Mouse (Mus musculus) neutrophil, adult 83 days (primary cell): Measurements from ENCODE around the gene Ttn. TPM values are rescaled to one million over a fixed set of nuclear protein-coding genes. Genes with fewer than 3 reads are reported as not detected.

Source experiments
- total RNA-seq, 2 experiments: library from RNA; stranded (reverse); gene quantifications; one replicate each; pipeline ENCODE4 v1.2.4; 2023

Ttn gene
- total RNA-seq = under 1 TPM; 0.07 to 0.64 TPM

DNA sequence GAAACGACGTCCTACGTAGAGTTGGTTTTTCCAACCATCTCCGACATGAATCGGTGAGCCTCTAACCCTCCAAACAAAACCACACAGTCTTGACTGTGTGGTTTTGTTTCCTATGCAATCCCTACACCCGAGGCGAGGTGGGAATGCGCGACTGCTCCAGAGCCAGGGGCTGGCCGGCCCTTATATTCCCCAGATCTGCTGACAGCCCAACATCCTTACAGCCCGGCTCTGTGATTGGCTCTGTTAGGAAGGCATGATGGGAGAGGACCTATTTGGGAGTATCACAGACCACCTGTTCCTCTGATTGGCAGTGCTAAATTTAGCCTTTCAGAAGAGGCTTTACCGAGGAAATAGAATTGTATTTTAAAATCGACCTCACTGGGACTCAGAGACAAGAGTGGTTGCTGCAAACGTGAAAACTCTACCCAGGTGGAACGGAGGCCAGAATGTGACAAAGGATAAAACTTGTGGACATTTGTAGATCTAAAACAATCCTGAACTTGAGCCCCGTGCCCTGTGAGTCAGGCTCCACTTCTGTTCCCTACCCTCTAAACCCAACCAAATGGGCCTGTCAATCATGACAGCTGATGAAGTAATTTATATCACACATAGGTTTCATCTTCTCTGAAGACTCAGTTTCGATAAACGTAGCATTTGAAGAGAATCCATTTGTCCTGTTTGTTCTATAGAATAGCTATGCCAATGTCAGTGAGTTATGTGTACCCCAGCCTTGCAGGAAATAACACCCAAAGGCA lies at the start of gene Ttn:
TSS of gene Ttn (minus strand) at position 157 of the 755 bp plus-strand sequence.

DNA sequence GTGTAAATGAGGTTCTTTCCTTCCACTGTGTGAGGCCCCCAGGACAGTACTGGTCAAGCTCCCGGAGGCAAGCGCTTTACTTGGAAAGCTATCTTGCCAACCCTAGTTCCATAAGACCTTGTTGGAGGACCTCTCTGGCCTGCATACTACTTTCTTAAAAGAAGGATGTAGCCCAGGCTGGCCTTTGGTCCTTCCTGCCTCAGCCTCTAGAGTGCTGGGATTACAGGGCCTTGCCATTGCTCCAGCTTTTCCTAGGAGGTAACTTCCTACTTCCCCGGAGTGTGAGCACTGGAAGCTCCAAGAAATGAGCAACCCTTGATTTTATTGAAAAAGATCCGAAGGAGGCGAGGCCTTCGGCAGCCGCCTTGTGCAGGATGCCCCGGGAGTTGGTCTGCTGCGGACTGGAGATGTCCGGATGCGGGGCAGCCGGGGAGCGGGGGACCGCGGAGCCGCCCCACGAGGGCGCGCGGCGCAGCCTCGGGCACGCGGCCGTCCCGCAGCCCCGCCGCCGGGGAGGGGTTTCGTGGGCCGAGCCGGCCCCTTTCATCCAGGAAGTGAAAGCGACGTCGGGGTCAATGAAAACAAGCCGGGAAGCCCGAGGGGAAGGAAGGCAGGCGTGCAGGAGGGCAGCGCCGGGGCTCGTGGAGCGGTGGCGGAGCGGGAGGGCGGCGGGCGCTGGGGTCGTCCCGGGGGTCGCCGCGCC lies 307.5 kb downstream of the Ttn start, which contains the start of gene Plekha3:
TSS of gene Plekha3 (plus strand) at position 557 of the 703 bp plus-strand sequence.

DNA sequence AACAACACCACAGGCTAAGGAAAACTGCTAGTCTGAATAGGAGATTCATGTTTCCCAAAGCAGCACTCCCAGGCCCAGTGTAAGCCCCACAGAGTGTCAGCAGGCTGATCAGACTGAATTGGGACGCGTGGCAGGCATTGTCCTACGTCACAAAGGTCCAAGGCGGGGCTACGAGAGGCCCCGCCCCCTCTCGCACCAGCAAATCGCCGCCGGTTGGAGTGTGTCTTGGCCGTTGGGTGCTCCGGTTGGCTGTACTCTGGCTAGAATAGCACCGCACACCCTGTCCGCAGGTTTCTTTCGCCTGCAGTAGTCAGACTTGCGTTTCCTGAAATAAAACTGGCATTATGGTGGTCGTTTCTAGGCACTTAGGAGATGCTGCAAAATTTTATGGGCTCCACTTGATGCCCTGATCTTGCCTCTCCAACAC lies 309.4 kb downstream of the Ttn start, which contains the start of gene Fkbp7:
TSS of gene Fkbp7 (minus strand) at position 151 of the 427 bp plus-strand sequence.

Other genes starting within 250 kb of the Ttn start
- under 1 TPM in 1 of 2 experiments, not detected in 1; 0.75 TPM for gene Ccdc141, start 188.1 kb upstream of the Ttn start, total RNA-seq